Mouse (Mus musculus) heart, embryonic 10.5 days (tissue): ENCODE data around the gene Dcaf17. TPM values are rescaled to one million over a fixed set of nuclear protein-coding genes. Genes with fewer than 3 reads are reported as not detected.

ENCODE experiments used
- DNase-seq: peaks from one replicate; pipeline ENCODE4 v3.0.0-alpha.2; 2017; ENCODE audit warnings: low spot score
- H3K27ac ChIP-seq: fragments of 300-500 bp; sonication (generic); 2 replicates; pipeline ENCODE4 v1.5.1; 2016; ENCODE audit warnings: mild to moderate bottlenecking
- H3K27me3 ChIP-seq: fragments of 300-500 bp; sonication (generic); 2 replicates; pipeline ENCODE4 v1.6.1; 2016; ENCODE audit warnings: mild to moderate bottlenecking; ENCODE audit not compliant: poor library complexity, insufficient read depth, severe bottlenecking
- H3K36me3 ChIP-seq: fragments of 300-500 bp; sonication (generic); 2 replicates; pipeline ENCODE4 v1.6.1; 2016; ENCODE audit warnings: mild to moderate bottlenecking, moderate library complexity
- H3K4me1 ChIP-seq: fragments of 300-500 bp; sonication (generic); 2 replicates; pipeline ENCODE4 v1.6.1; 2016; ENCODE audit warnings: mild to moderate bottlenecking
- H3K4me3 ChIP-seq: fragments of 300-500 bp; sonication (generic); 2 replicates; pipeline ENCODE4 v1.5.1; 2016; ENCODE audit warnings: mild to moderate bottlenecking, moderate library complexity
- H3K9me3 ChIP-seq: fragments of 300-500 bp; sonication (generic); 2 replicates; pipeline ENCODE4 v1.6.1; 2016; ENCODE audit warnings: mild to moderate bottlenecking, moderate library complexity
- WGBS: fragments of 180-500 bp; shearing (Covaris S2); methylation state at CpG from one replicate; pipeline ENCODE4 v1.1.7; 2016; 5-methylcytosine and 5-hydroxymethylcytosine counted together
- polyA plus RNA-seq: library from polyadenylated mRNA; unstranded; fragments of >200 nt; fragmentation: Nextera tagmentation; extraction: Ambion mirVana; gene quantifications from 2 replicates; pipeline ENCODE4 v1.2.1, GENCODE M21; 2016

Dcaf17 gene
- polyA plus RNA-seq, 1 experiment from 2014 or later: 25.8 TPM

- Histone ChIP-seq H3K9me3 (no peaks in the 10 kb centered on the region), H3K27ac (no peak overlapping the region), H3K36me3 (no peaks in the 10 kb centered on the region), H3K4me1 (peaks cover 10% of the 10 kb centered on the region), H3K27me3 (no peaks in the 10 kb centered on the region), H3K4me3 (no peak overlapping the region)
- DNase-seq: no peak
- 74% methylated on average over 3 of the region's 3 CpGs for WGBS
These were observed 53.4 kb downstream of the Dcaf17 start for GRCm38 (mm10) chr2:71108541-71108940.

GRCm38 (mm10) chr2:71113489-71114171, 58.5 kb downstream of the Dcaf17 start:
- Histone ChIP-seq H3K27me3 (peaks cover 17% of the 10 kb centered on the region), H3K36me3 (no peaks in the 10 kb centered on the region), H3K4me1 (peaks cover 13% of the 10 kb centered on the region), H3K9me3 (no peaks in the 10 kb centered on the region), H3K27ac (no peak overlapping the region), H3K4me3 (no peak overlapping the region)
- WGBS: 69% methylated on average over 6 of the region's 6 CpGs
- no peak for DNase-seq

- no peak for DNase-seq
- H3K27me3 ChIP-seq: peaks cover 39% of the 10 kb centered on the region
- H3K4me1 ChIP-seq: peaks cover 16% of the 10 kb centered on the region
- H3K4me3 ChIP-seq: no peak overlapping the region
- H3K27ac ChIP-seq: no peak overlapping the region
- H3K9me3 ChIP-seq: no peaks in the 10 kb centered on the region
- H3K36me3 ChIP-seq: no peaks in the 10 kb centered on the region
- 89% methylated on average over 4 of the region's 4 CpGs for WGBS
These were observed 61.0 kb downstream of the Dcaf17 start for GRCm38 (mm10) chr2:71116151-71116550.

- peaks cover 39% of the 10 kb centered on the region for H3K27me3 ChIP-seq
- H3K36me3 ChIP-seq: no peaks in the 10 kb centered on the region
- H3K4me1 ChIP-seq: peaks cover 16% of the 10 kb centered on the region
- WGBS: under 1% methylated on average over 60 of the region's 60 CpGs
- peak; percentile 78 for DNase-seq
- peak within 1 kb of the TSS; percentile 65 for H3K4me3 ChIP-seq
- H3K9me3 ChIP-seq: no peaks in the 10 kb centered on the region
- peak within 1 kb of the TSS; percentile 62 for H3K27ac ChIP-seq
These were observed 62.9 kb downstream of the Dcaf17 start, which contains the start of gene Cybrd1 for GRCm38 (mm10) chr2:71117797-71118708. Gene Cybrd1, plus strand, starts transcription at chr2:71117923.

GRCm38 (mm10) chr2:71120844-71121243, 65.7 kb downstream of the Dcaf17 start:
- no peak overlapping the region for H3K27ac ChIP-seq
- no peak for DNase-seq
- H3K27me3 ChIP-seq: peaks cover 39% of the 10 kb centered on the region
- H3K9me3 ChIP-seq: no peaks in the 10 kb centered on the region
- peaks cover 16% of the 10 kb centered on the region for H3K4me1 ChIP-seq
- H3K4me3 ChIP-seq: no peak overlapping the region
- H3K36me3 ChIP-seq: no peaks in the 10 kb centered on the region
- WGBS: 86% methylated on average over 10 of the region's 10 CpGs

GRCm38 (mm10) chr2:71121406-71121805, 66.3 kb downstream of the Dcaf17 start:
- Histone ChIP-seq H3K36me3 (no peaks in the 10 kb centered on the region), H3K27ac (no peak overlapping the region), H3K27me3 (peaks cover 38% of the 10 kb centered on the region), H3K9me3 (no peaks in the 10 kb centered on the region), H3K4me3 (no peak overlapping the region), H3K4me1 (peaks cover 16% of the 10 kb centered on the region)
- 68% methylated on average over 5 of the region's 5 CpGs for WGBS
- DNase-seq: no peak

- Histone ChIP-seq H3K4me3 (no peak overlapping the region), H3K4me1 (peaks cover 15% of the 10 kb centered on the region), H3K9me3 (no peaks in the 10 kb centered on the region), H3K27me3 (peaks cover 28% of the 10 kb centered on the region), H3K36me3 (no peaks in the 10 kb centered on the region), H3K27ac (no peak overlapping the region)
- WGBS: 82% methylated on average over 13 of the region's 13 CpGs
- no peak for DNase-seq
These were observed 67.3 kb downstream of the Dcaf17 start for GRCm38 (mm10) chr2:71122268-71123029.

- H3K27me3 ChIP-seq: peaks cover 23% of the 10 kb centered on the region
- H3K4me3 ChIP-seq: no peak overlapping the region
- no peaks in the 10 kb centered on the region for H3K9me3 ChIP-seq
- no peaks in the 10 kb centered on the region for H3K36me3 ChIP-seq
- no peak overlapping the region for H3K27ac ChIP-seq
- DNase-seq: no peak
- 54% methylated on average over 2 of the region's 2 CpGs for WGBS
- H3K4me1 ChIP-seq: peaks cover 3% of the 10 kb centered on the region; the same call in 1 of the 2 replicates
These were observed 68.5 kb downstream of the Dcaf17 start for GRCm38 (mm10) chr2:71123591-71123990.

- Histone ChIP-seq H3K9me3 (no peaks in the 10 kb centered on the region), H3K4me1 (no peaks in the 10 kb centered on the region), H3K4me3 (no peak overlapping the region), H3K36me3 (no peaks in the 10 kb centered on the region), H3K27me3 (no peaks in the 10 kb centered on the region; the same call in 1 of the 2 replicates), H3K27ac (no peak overlapping the region)
- 83% methylated on average over 10 of the region's 10 CpGs for WGBS
- no peak for DNase-seq
These were observed 72.8 kb downstream of the Dcaf17 start for GRCm38 (mm10) chr2:71127779-71128534.

- DNase-seq: no peak
- Histone ChIP-seq H3K4me1 (peaks cover 7% of the 10 kb centered on the region), H3K27me3 (peaks cover 3% of the 10 kb centered on the region; the same call in 1 of the 2 replicates), H3K4me3 (no peak overlapping the region), H3K27ac (no peak overlapping the region), H3K9me3 (no peaks in the 10 kb centered on the region), H3K36me3 (no peaks in the 10 kb centered on the region)
- 81% methylated on average over 2 of the region's 2 CpGs for WGBS
These were observed 75.2 kb downstream of the Dcaf17 start for GRCm38 (mm10) chr2:71130366-71130765.

- H3K36me3 ChIP-seq: no peaks in the 10 kb centered on the region
- no peak overlapping the region for H3K4me3 ChIP-seq
- no peak for DNase-seq
- 71% methylated on average over 3 of the region's 3 CpGs for WGBS
- H3K9me3 ChIP-seq: no peaks in the 10 kb centered on the region
- peaks cover 7% of the 10 kb centered on the region; the same call in 1 of the 2 replicates for H3K27me3 ChIP-seq
- peaks cover 7% of the 10 kb centered on the region for H3K4me1 ChIP-seq
- H3K27ac ChIP-seq: no peak overlapping the region
These were observed 76.9 kb downstream of the Dcaf17 start for GRCm38 (mm10) chr2:71131866-71132496.
